ENCODE assay signal across 21 mouse cellular contexts in the genomic region with DNA sequence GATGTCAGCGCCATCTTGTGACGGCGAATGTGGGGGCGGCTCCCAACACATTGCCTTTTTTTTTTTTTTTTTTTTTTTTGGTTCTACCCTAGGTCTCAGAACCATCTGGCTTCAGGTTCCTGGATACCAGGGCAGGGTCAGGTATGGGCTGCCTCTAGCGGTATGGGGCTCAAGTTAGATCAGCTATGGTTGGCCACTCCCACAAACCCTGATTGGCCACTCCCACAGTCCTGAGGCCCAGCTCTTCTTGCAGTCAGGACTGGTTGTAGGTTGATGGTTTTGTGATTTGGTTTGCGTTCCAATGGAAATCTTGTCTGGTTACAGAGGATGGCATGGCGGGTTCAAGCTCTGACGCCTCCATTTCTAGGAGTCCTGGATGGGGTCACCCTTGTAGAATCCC.
DNase-seq lines count a peak whose midpoint lies in the region; ATAC-seq and TF ChIP-seq lines count a peak whose summit lies in the region.
"Had no signal": no experiment of that assay in that cellular context is flagged by ENCODE, and none has a peak within 500 bp of the region (broad histone marks: within the 10 kb centered on the region; RNA-seq: fewer than 3 reads in every experiment).

No protein-coding gene starts in this region.

- H3K27ac ChIP-seq in ES-E14 (ENCODE audit: insufficient read depth, low read depth, low read length, poor library complexity, severe bottlenecking) = no peak overlapping the region
- H3K27ac ChIP-seq in hindbrain, embryonic 12.5 days = no peak overlapping the region
- H3K27ac ChIP-seq: embryonic facial prominence, embryonic 13.5 days; embryonic facial prominence, embryonic 15.5 days; forebrain, embryonic 10.5 days had no signal

- H3K36me3 ChIP-seq in ES-E14 (ENCODE audit: control insufficient read depth, insufficient read depth, low read length, poor library complexity, severe bottlenecking) = no peaks in the 10 kb centered on the region
- no peaks in the 10 kb centered on the region for H3K36me3 ChIP-seq in hindbrain, embryonic 12.5 days
- H3K36me3 ChIP-seq: embryonic facial prominence, embryonic 13.5 days; embryonic facial prominence, embryonic 15.5 days; forebrain, embryonic 10.5 days had no signal

- ATAC-seq in hindbrain, embryonic 12.5 days (ENCODE audit: low FRiP score) = no peak
- ATAC-seq: forebrain, embryonic 14.5 days; forebrain, embryonic 16.5 days had no signal

- no peak overlapping the region for H3K4me3 ChIP-seq in ES-E14 (ENCODE audit: insufficient read depth in 1 of 2, low read depth in 1 of 2, low read length in 2 of 2, poor library complexity in 1 of 2, severe bottlenecking in 1 of 2)
- no peak overlapping the region for H3K4me3 ChIP-seq in hindbrain, embryonic 12.5 days
- H3K4me3 ChIP-seq: embryonic facial prominence, embryonic 13.5 days; embryonic facial prominence, embryonic 15.5 days; erythroblast, embryonic 14.5 days; forebrain, embryonic 10.5 days had no signal

- H3K9me3 ChIP-seq in ES-E14 (ENCODE audit: control insufficient read depth, insufficient read depth, low read depth, low read length) = no peaks in the 10 kb centered on the region
- peaks cover 4% of the 10 kb centered on the region; the same call in 1 of the 2 replicates for H3K9me3 ChIP-seq in hindbrain, embryonic 12.5 days (replicated peaks)
- H3K9me3 ChIP-seq: embryonic facial prominence, embryonic 15.5 days had no signal

- no peak overlapping the region for H3K4me2 ChIP-seq in hindbrain, embryonic 12.5 days (replicated peaks)
- H3K4me2 ChIP-seq: embryonic facial prominence, embryonic 13.5 days; embryonic facial prominence, embryonic 15.5 days had no signal

- no peak overlapping the region for H3K9ac ChIP-seq in ES-E14 (ENCODE audit: insufficient read depth, low read depth, low read length, poor library complexity, severe bottlenecking)
- no peak overlapping the region for H3K9ac ChIP-seq in hindbrain, embryonic 12.5 days
- H3K9ac ChIP-seq: embryonic facial prominence, embryonic 13.5 days; embryonic facial prominence, embryonic 15.5 days had no signal

- no peaks in the 10 kb centered on the region for H3K27me3 ChIP-seq in hindbrain, embryonic 12.5 days
- H3K27me3 ChIP-seq: embryonic facial prominence, embryonic 13.5 days; embryonic facial prominence, embryonic 15.5 days had no signal

- H3K4me1 ChIP-seq in ES-E14 (ENCODE audit: control insufficient read depth in 2 of 2, insufficient read depth in 2 of 2, low read length in 2 of 2, poor library complexity in 1 of 2) = no peaks in the 10 kb centered on the region
- H3K4me1 ChIP-seq in hindbrain, embryonic 12.5 days = no peaks in the 10 kb centered on the region
- H3K4me1 ChIP-seq: embryonic facial prominence, embryonic 13.5 days; embryonic facial prominence, embryonic 15.5 days; forebrain, embryonic 10.5 days had no signal

- 98% methylated on average over 3 of the region's 8 CpGs for WGBS in hindbrain, embryonic 12.5 days

- in situ Hi-C loops in ES-E14 (cut with MboI; ENCODE audit: low sequenced_read_pairs in 2 of 2, unreplicated experiment in 2 of 2) = no loop called here

- peak; percentile 38 for DNase-seq in ES-CJ7 (ENCODE audit: low read depth, low spot score)
- peak; percentile 26 for DNase-seq in ES-E14 (ENCODE audit: low read depth, low spot score)
- peak; percentile 74 for DNase-seq in ZHBTc4 (ENCODE audit: low read depth, low spot score)
- DNase-seq in kidney, postnatal 4 days = no peak
- DNase-seq: adrenal gland, adult 2 months; adrenal gland, postnatal 10 days; adrenal gland, postnatal 25 days; cerebellum, adult 11 months; cerebellum, adult 18-20 months; cerebellum, adult 8-10 months; cerebellum, adult 9-11 months; cerebellum, postnatal 14 days; cerebellum, postnatal 36 days; embryo, embryonic 11 days had no signal

TF ChIP-seq in ES-E14, 5 proteins besides CTCF, POLR2A, EP300 and RAD21:
- TF ChIP-seq HCFC1 (IDR thresholded peaks at IDR 0.05; ENCODE audit: borderline replicate concordance, insufficient read depth, low read length) (no peak), ZC3H11A (IDR thresholded peaks at IDR 0.05; ENCODE audit: borderline replicate concordance, low read depth, low read length) (no peak), MAFK (IDR thresholded peaks at IDR 0.05; ENCODE audit: insufficient read depth, low read depth, low read length) (no peak), CHD2 (IDR thresholded peaks at IDR 0.05; ENCODE audit: low read depth, low read length) (no peak), ZNF384 (IDR thresholded peaks at IDR 0.05; ENCODE audit: low read depth, low read length) (no peak)

Comparison
In these comparisons a context has a peak if more than half of its experiments do, and no peak if none do; other contexts are left out.
1. DNase-seq: peak in ES-CJ7 (single experiment), ES-E14 (single experiment) and ZHBTc4 (single experiment); none in kidney, postnatal 4 days (0 of 2).